Mouse (Mus musculus) ES-E14 (cell line): ENCODE results near the gene Myo6.

ENCODE experiments used
- MAFK ChIP-seq: IDR thresholded peaks from 2 replicates; pipeline ENCODE4 v1.6.1; 2014; ENCODE audit warnings: mild to moderate bottlenecking, low read depth, low read length, inconsistent platforms; ENCODE audit not compliant: insufficient read depth
- ZNF384 ChIP-seq: IDR thresholded peaks from 2 replicates; pipeline ENCODE4 v1.6.1; 2012; ENCODE audit warnings: low read depth, low read length, inconsistent platforms

- TF ChIP-seq MAFK, result no peak
- TF ChIP-seq ZNF384, result no peak
Measured at GRCm38 (mm10) chr9:80192324-80192723, 27.5 kb downstream of the Myo6 start.
